Mouse (Mus musculus) urinary bladder, postnatal 10 days (tissue): ENCODE data around the gene Tmem135.

Experiments
- DNase-seq: peaks from one replicate; pipeline ENCODE4 v3.0.0; 2022; ENCODE audit warnings: low spot score

Tmem135 gene

GRCm38 (mm10) chr7:89417707-89418106 lies 13.7 kb upstream of the Tmem135 start:
- DNase-seq = no peak

GRCm38 (mm10) chr7:89416027-89416426 lies 12.0 kb upstream of the Tmem135 start:
- DNase-seq = no peak

GRCm38 (mm10) chr7:89412094-89412493 lies 8.1 kb upstream of the Tmem135 start:
- DNase-seq = no peak

GRCm38 (mm10) chr7:89411346-89411745 lies 7.3 kb upstream of the Tmem135 start:
- no peak for DNase-seq

- no peak for DNase-seq
Observed at GRCm38 (mm10) chr7:89410294-89410693, 6.3 kb upstream of the Tmem135 start.

- DNase-seq = no peak
Observed at GRCm38 (mm10) chr7:89407006-89407940, 3.3 kb upstream of the Tmem135 start.

GRCm38 (mm10) chr7:89406011-89406410 lies 2.0 kb upstream of the Tmem135 start:
- DNase-seq = no peak

GRCm38 (mm10) chr7:89404734-89405440 lies 865 bp upstream of the Tmem135 start:
- DNase-seq = no peak

- no peak for DNase-seq
Observed at GRCm38 (mm10) chr7:89403053-89403972, 709 bp downstream of the Tmem135 start.

GRCm38 (mm10) chr7:89401936-89402335 lies 2.1 kb downstream of the Tmem135 start:
- no peak for DNase-seq

GRCm38 (mm10) chr7:89401136-89401858 lies 2.7 kb downstream of the Tmem135 start:
- DNase-seq = no peak

- DNase-seq = no peak
Observed at GRCm38 (mm10) chr7:89400721-89401120, 3.3 kb downstream of the Tmem135 start.

GRCm38 (mm10) chr7:89397837-89398534 lies 6.0 kb downstream of the Tmem135 start:
- no peak for DNase-seq

- no peak for DNase-seq
Observed at GRCm38 (mm10) chr7:89396386-89396785, 7.6 kb downstream of the Tmem135 start.

- no peak for DNase-seq
Observed at GRCm38 (mm10) chr7:89395399-89395798, 8.6 kb downstream of the Tmem135 start.

GRCm38 (mm10) chr7:89392825-89393224 lies 11.2 kb downstream of the Tmem135 start:
- no peak for DNase-seq

GRCm38 (mm10) chr7:89392388-89392787 lies 11.6 kb downstream of the Tmem135 start:
- no peak for DNase-seq

GRCm38 (mm10) chr7:89391831-89392230 lies 12.2 kb downstream of the Tmem135 start:
- no peak for DNase-seq

GRCm38 (mm10) chr7:89391281-89391680 lies 12.7 kb downstream of the Tmem135 start:
- no peak for DNase-seq

- no peak for DNase-seq
Observed at GRCm38 (mm10) chr7:89390660-89391059, 13.4 kb downstream of the Tmem135 start.

GRCm38 (mm10) chr7:89388981-89389380 lies 15.0 kb downstream of the Tmem135 start:
- DNase-seq = no peak
